Mouse (Mus musculus) heart, embryonic 13.5 days (tissue): Measurements from ENCODE around the gene Il6. TPM values are rescaled to one million over a fixed set of nuclear protein-coding genes. Genes with fewer than 3 reads are reported as not detected.
"Not testable (repeated sequence)": the region's sequence is repeated elsewhere in the genome, so short reads cannot be mapped to it uniquely, and the experiment has no call there.

Source experiments
- ATAC-seq: fragments of 200-750 bp; cut with Nextera tagmentation; 2 replicates; pipeline ENCODE4 v1.8.0; 2017; ENCODE audit warnings: moderate TSS enrichment; ENCODE audit not compliant: insufficient number of reproducible peaks, low FRiP score, low TSS enrichment; ENCODE audit errors: extremely low read depth
- H3K27ac ChIP-seq: fragments of 300-500 bp; sonication (generic); replicated peaks from 2 replicates; pipeline ENCODE4 v1.5.1; 2015; ENCODE audit warnings: moderate library complexity, mild to moderate bottlenecking, inconsistent platforms
- H3K27me3 ChIP-seq: fragments of 300-500 bp; sonication (generic); replicated peaks from 2 replicates; pipeline ENCODE4 v1.6.1; 2015; ENCODE audit warnings: mild to moderate bottlenecking, inconsistent platforms
- H3K36me3 ChIP-seq: fragments of 300-500 bp; sonication (generic); 2 replicates; pipeline ENCODE4 v1.6.1; 2015; ENCODE audit warnings: mild to moderate bottlenecking, inconsistent platforms
- H3K4me1 ChIP-seq: fragments of 300-500 bp; sonication (generic); 2 replicates; pipeline ENCODE4 v1.6.1; 2015; ENCODE audit warnings: inconsistent platforms
- H3K4me2 ChIP-seq: fragments of 300-500 bp; sonication (generic); 2 replicates; pipeline ENCODE4 v1.6.1; 2015; ENCODE audit warnings: inconsistent platforms, mild to moderate bottlenecking, moderate library complexity
- H3K4me3 ChIP-seq: fragments of 300-500 bp; sonication (generic); 2 replicates; pipeline ENCODE4 v1.5.1; 2015; ENCODE audit warnings: moderate library complexity, mild to moderate bottlenecking, inconsistent platforms
- H3K9ac ChIP-seq: fragments of 300-500 bp; sonication (generic); 2 replicates; pipeline ENCODE4 v1.6.1; 2015; ENCODE audit warnings: inconsistent platforms, mild to moderate bottlenecking, moderate library complexity
- H3K9me3 ChIP-seq: fragments of 300-500 bp; sonication (generic); 2 replicates; pipeline ENCODE4 v1.6.1; 2016; ENCODE audit warnings: inconsistent platforms
- WGBS: fragments of 180-500 bp; shearing (Covaris S2); methylation state at CpG from one replicate; pipeline ENCODE4 v1.1.7; 2015; ENCODE audit warnings: mixed read lengths; 5-methylcytosine and 5-hydroxymethylcytosine counted together
- polyA plus RNA-seq: library from polyadenylated mRNA; unstranded; fragments of >200 nt; fragmentation: Nextera tagmentation; extraction: Ambion mirVana; gene quantifications from 2 replicates; pipeline ENCODE4 v1.2.1, GENCODE M21; 2015

The Il6 gene
- 0.17 and 0.37 TPM in 2 replicates for polyA plus RNA-seq

DNA sequence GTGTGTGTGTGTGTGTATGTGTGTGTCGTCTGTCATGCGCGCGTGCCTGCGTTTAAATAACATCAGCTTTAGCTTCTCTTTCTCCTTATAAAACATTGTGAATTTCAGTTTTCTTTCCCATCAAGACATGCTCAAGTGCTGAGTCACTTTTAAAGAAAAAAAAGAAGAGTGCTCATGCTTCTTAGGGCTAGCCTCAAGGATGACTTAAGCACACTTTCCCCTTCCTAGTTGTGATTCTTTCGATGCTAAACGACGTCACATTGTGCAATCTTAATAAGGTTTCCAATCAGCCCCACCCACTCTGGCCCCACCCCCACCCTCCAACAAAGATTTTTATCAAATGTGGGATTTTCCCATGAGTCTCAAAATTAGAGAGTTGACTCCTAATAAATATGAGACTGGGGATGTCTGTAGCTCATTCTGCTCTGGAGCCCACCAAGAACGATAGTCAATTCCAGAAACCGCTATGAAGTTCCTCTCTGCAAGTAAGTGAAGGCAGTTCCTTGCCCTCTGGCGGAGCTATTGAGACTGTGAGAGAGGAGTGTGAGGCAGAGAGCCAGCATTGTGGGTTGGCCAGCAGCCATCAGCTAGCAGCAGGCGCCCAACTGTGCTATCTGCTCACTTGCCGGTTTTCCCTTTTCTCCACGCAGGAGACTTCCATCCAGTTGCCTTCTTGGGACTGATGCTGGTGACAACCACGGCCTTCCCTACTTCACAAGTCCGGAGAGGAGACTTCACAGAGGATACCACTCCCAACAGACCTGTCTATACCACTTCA, at the start of gene Il6:
Gene Il6, plus strand, starts transcription at position 389 of the 778 bp plus-strand sequence.
- 42% methylated on average over 16 of the region's 16 CpGs for WGBS
- H3K9ac ChIP-seq: no peak within 1 kb of the TSS
- no peaks in the 10 kb centered on the region for H3K9me3 ChIP-seq
- H3K4me2 ChIP-seq: peak within 1 kb of the TSS; percentile 44
- no peak within 1 kb of the TSS for H3K27ac ChIP-seq
- H3K36me3 ChIP-seq: no peaks in the 10 kb centered on the region
- 0 out of 2 replicates have a peak, but pooled peaks cover 3% of the 10 kb centered on the region for H3K27me3 ChIP-seq
- no peak for ATAC-seq
- peaks cover 18% of the 10 kb centered on the region for H3K4me1 ChIP-seq
- no peak within 1 kb of the TSS; the same call in 1 of the 2 replicates for H3K4me3 ChIP-seq

DNA sequence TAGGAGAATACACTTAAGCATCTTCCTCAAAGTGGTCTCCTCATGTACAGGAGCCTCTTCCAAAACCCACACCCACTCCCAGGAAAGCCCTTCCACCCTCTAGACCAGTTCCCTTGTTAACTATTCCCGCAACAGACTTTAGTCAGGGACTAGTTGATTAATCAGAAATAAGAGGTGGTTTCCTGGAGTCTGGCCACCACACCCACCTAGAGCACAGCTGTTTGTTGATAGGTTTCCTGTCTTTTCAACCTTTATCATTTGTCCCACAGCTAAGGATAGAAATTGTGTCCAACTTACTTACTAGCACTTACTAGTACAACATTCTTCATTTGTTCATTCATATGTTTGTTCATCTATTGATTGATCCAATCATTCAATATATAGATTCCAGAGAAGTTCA, 49.4 kb upstream of the Il6 start:
- Histone ChIP-seq H3K27me3 (no peaks in the 10 kb centered on the region), H3K9me3 (no peaks in the 10 kb centered on the region), H3K4me3 (no peak overlapping the region), H3K36me3 (no peaks in the 10 kb centered on the region), H3K4me1 (no peaks in the 10 kb centered on the region), H3K27ac (no peak overlapping the region), H3K4me2 (no peak overlapping the region), H3K9ac (no peak overlapping the region)
- ATAC-seq: no peak
- 59% methylated on average over 1 of the region's 1 CpGs for WGBS

DNA sequence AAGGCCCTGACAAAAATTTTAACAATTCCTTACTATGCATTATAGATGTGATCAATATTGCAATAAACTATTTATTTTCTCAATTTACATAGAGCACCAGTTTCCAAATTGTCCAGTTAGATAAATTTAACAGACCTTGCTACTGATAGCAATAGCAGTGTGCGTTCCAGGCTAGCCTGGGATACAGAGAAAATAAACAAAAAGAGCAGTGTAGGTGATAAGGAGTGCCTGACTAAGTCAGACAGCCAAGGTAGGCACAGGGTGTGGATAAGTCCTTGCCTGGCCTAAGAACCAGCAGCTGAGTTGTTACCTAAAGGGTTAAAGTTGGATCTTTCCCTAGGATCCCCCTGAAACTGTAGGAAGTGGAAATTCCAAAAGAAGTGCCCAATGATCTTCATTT, 42.7 kb upstream of the Il6 start:
- Histone ChIP-seq H3K27ac (no peak overlapping the region), H3K9ac (no peak overlapping the region), H3K9me3 (no peaks in the 10 kb centered on the region), H3K4me2 (no peak overlapping the region), H3K4me1 (peaks cover 5% of the 10 kb centered on the region), H3K36me3 (no peaks in the 10 kb centered on the region), H3K27me3 (no peaks in the 10 kb centered on the region), H3K4me3 (no peak overlapping the region)
- no peak for ATAC-seq
- 34% methylated on average over 1 of the region's 1 CpGs for WGBS

DNA sequence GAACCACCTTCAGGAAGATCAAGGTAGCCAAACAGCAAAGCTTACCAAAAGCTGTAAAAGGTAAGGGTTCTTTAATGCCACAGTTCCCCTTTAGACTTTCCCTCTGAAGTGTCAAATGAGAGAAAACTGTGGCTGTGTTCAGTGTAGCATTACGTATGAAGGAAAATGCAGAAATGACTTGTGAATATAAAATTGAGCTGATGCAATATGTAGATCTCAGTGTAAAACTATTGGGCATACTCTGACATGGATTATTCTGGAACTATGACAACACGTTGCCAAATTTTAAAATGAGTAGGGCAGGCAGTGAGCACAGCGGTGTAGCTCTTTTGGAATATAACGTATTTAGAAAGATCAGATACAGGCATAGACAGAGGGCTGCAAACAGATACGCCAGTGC, 40.1 kb upstream of the Il6 start:
- no peak overlapping the region for H3K4me2 ChIP-seq
- H3K4me1 ChIP-seq: peaks cover 5% of the 10 kb centered on the region
- no peak overlapping the region for H3K4me3 ChIP-seq
- H3K27ac ChIP-seq: no peak overlapping the region
- no peak for ATAC-seq
- no peaks in the 10 kb centered on the region for H3K9me3 ChIP-seq
- H3K36me3 ChIP-seq: no peaks in the 10 kb centered on the region
- WGBS: 77% methylated on average over 5 of the region's 5 CpGs
- no peaks in the 10 kb centered on the region; the same call in 1 of the 2 replicates for H3K27me3 ChIP-seq
- no peak overlapping the region for H3K9ac ChIP-seq

DNA sequence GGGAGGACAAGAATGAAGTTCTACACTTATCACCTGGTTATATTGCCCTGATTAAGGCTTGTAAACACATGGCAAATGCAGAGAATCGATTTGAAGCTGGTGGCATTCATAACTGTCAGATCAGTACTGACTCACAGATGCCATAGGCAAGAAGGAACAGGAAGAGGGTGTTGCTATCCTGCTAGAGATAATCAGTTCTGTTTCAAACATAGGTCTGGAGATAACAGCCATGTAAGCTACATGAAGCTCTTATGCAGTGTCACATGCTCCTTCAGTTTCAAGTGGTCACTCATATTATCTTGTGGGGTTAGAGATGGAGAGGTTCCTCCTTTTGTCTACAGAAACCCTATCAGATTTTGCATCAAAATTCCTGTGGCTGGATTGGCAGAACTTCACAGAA, 39.4 kb upstream of the Il6 start:
- Histone ChIP-seq H3K4me1 (peaks cover 5% of the 10 kb centered on the region), H3K27me3 (no peaks in the 10 kb centered on the region; the same call in 1 of the 2 replicates), H3K36me3 (no peaks in the 10 kb centered on the region), H3K4me2 (no peak overlapping the region), H3K9me3 (no peaks in the 10 kb centered on the region), H3K9ac (no peak overlapping the region), H3K27ac (no peak overlapping the region), H3K4me3 (no peak overlapping the region)
- no peak for ATAC-seq
- WGBS: 20% methylated on average over 1 of the region's 1 CpGs

DNA sequence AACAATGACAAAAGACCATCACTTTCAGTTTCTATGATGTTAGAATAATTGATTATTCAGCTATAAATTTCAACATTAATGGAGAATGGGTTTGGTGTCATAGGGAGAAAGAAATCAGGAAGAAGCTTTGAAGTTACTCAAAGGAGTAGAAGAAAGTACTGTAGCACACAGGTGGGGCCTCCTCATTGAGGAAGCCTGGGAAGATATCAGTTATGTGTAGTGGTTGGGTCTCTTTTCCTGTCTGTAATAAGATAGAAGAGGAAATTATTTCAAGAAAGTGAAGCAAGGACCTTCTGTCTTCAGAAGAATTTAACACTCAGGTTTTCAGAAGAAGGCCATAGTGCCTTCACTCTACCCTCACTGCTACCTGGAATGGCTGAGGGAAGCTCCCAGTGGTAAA, 38.8 kb upstream of the Il6 start:
- H3K4me3 ChIP-seq: no peak overlapping the region
- no peak overlapping the region for H3K27ac ChIP-seq
- no peaks in the 10 kb centered on the region for H3K36me3 ChIP-seq
- H3K4me2 ChIP-seq: no peak overlapping the region
- peaks cover 5% of the 10 kb centered on the region for H3K4me1 ChIP-seq
- H3K9ac ChIP-seq: no peak overlapping the region
- H3K27me3 ChIP-seq: no peaks in the 10 kb centered on the region; the same call in 1 of the 2 replicates
- H3K9me3 ChIP-seq: no peaks in the 10 kb centered on the region
- no peak for ATAC-seq

DNA sequence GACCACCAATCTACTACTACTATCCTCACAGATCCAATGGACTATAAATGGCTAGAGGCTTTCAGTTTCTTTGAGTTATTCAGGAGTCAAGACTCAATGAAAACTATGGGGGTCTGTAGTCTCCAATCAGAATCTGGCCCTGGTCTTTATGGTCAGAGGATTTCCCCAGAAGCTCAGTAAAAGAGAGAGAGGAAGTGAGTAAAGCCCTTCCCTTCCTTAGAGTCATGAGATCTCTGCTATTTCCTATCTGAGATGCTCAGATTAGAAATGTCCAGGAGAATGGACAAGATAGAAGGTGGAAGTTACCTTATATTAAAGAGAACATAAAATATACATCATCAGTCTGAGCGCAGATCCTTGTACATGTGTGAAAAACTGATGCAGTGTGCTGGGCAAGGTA, 19.3 kb upstream of the Il6 start:
- WGBS: 92% methylated on average over 1 of the region's 1 CpGs
- no peaks in the 10 kb centered on the region for H3K9me3 ChIP-seq
- H3K4me3 ChIP-seq: no peak overlapping the region
- H3K4me2 ChIP-seq: no peak overlapping the region
- no peak overlapping the region for H3K27ac ChIP-seq
- no peak for ATAC-seq
- no peaks in the 10 kb centered on the region for H3K27me3 ChIP-seq
- peaks cover 3% of the 10 kb centered on the region; the same call in 1 of the 2 replicates for H3K4me1 ChIP-seq
- H3K9ac ChIP-seq: no peak overlapping the region
- no peaks in the 10 kb centered on the region for H3K36me3 ChIP-seq

DNA sequence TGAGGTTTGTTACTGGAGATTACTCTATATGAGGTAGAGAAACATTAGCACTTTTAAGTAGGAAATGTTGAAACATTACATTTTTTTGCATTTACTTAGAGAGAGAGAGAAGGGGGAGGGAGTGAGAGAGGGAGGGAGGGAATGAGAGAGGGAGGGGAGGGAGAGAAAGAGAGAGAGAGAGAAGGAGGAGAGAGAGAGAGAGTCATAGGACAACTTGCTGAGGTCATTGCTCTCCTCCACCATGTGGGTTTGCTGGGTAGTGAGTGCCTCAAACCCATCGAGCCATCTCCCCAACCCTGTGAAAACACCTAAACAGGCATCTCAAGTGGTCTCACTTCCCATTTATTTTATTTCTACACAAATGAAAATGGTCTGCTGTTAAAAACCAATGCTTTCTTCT, 18.6 kb upstream of the Il6 start:
- H3K4me3 ChIP-seq: no peak overlapping the region
- H3K9ac ChIP-seq: no peak overlapping the region
- no peak overlapping the region for H3K27ac ChIP-seq
- no peak overlapping the region for H3K4me2 ChIP-seq
- 71% methylated on average over 1 of the region's 1 CpGs for WGBS
- no peaks in the 10 kb centered on the region for H3K9me3 ChIP-seq
- peaks cover 3% of the 10 kb centered on the region; the same call in 1 of the 2 replicates for H3K4me1 ChIP-seq
- no peaks in the 10 kb centered on the region for H3K36me3 ChIP-seq
- ATAC-seq: no peak
- H3K27me3 ChIP-seq: no peaks in the 10 kb centered on the region

DNA sequence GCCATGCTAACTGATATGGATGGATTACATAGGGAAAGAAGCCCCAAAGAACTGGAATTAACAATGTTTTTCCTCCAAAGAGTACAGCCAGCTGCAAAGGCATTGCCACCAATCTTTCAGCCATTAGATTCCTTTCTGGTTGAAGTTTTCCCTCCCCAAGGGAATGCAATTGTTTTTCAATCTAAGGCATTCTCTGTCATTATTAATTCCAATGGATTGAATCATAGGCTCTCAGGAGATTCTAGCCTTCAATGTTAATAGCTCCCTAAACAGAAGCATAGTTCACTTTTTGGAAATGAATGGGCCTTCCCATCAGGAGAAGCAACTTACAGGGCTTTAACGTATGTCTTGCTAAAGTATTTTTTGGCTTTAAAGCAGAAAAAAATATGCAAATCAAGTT, 15.6 kb upstream of the Il6 start:
- Histone ChIP-seq H3K9me3 (no peaks in the 10 kb centered on the region), H3K27me3 (no peaks in the 10 kb centered on the region), H3K9ac (no peak overlapping the region), H3K27ac (no peak overlapping the region), H3K4me3 (no peak overlapping the region), H3K4me1 (peaks cover 3% of the 10 kb centered on the region), H3K4me2 (no peak overlapping the region), H3K36me3 (no peaks in the 10 kb centered on the region)
- 82% methylated on average over 1 of the region's 1 CpGs for WGBS
- ATAC-seq: no peak

DNA sequence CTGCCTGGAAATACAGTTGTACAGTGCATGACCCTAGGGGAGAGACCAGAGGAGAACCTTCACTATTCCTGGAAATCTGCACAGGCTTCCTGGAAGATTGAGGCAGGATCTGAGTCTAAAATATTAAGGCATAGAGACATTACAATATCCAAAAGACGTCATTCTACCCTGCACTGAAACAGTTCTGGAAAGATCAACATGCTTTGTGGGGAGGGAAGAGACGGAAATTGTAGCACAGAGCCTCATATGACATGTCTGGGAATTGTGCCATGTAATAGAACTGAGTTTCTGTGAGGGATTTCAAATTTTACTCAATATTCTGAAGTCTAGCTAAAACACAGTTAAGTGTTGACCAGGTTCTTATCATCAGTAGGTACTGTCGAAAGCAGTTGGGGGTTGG, 12.0 kb upstream of the Il6 start:
- Histone ChIP-seq H3K9me3 (no peaks in the 10 kb centered on the region), H3K27ac (no peak overlapping the region), H3K4me2 (no peak overlapping the region), H3K9ac (no peak overlapping the region), H3K27me3 (no peaks in the 10 kb centered on the region), H3K4me1 (no peaks in the 10 kb centered on the region; the same call in 1 of the 2 replicates), H3K4me3 (no peak overlapping the region), H3K36me3 (no peaks in the 10 kb centered on the region)
- 48% methylated on average over 3 of the region's 3 CpGs for WGBS
- ATAC-seq: no peak

DNA sequence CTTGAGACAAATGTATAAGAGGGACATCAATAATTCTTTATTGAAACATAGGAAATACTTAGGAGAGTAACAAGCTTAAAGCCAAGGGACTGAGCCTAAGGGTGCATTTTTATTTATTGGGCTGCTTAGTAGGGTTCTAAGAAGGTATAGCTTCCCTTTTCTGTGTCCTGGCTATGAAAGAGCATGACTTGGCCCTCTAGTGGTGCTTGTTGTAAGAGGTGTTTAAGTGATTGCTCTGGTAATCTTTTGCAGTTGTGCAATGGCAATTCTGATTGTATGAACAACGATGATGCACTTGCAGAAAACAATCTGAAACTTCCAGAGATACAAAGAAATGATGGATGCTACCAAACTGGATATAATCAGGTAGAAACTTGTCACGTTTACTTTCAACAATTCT, 1.7 kb downstream of the Il6 start:
- no peak overlapping the region for H3K4me3 ChIP-seq
- WGBS: 58% methylated on average over 2 of the region's 2 CpGs
- H3K27me3 ChIP-seq: 0 out of 2 replicates have a peak, but pooled peaks cover 3% of the 10 kb centered on the region
- H3K36me3 ChIP-seq: no peaks in the 10 kb centered on the region
- H3K9me3 ChIP-seq: no peaks in the 10 kb centered on the region
- no peak overlapping the region for H3K4me2 ChIP-seq
- no peak overlapping the region for H3K27ac ChIP-seq
- no peak overlapping the region for H3K9ac ChIP-seq
- ATAC-seq: no peak
- peaks cover 10% of the 10 kb centered on the region for H3K4me1 ChIP-seq

DNA sequence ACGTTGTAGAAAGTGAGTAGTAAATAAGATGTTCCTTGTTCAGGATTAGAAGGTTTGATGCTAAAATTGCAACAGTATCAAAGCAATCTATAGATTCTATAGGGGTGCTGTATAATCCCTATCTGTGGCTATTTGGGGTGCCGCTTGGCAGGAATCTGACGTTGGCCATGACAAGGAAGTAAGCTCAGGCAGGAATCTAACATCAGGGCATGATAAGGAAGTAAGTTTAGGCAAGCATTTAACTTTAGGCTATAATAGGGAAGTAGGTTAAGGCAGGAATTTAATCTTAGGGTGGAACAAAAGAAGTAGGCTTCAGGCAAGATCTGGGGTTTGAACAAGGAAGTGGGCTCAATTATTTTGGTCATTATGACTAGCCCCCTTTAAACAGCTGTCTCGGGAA, 22.9 kb downstream of the Il6 start:
- not testable (repeated sequence) for H3K36me3 ChIP-seq, H3K9me3 ChIP-seq, H3K4me1 ChIP-seq, H3K27ac ChIP-seq, H3K4me3 ChIP-seq, H3K27me3 ChIP-seq, ATAC-seq, H3K9ac ChIP-seq, H3K4me2 ChIP-seq
- WGBS: 72% methylated on average over 4 of the region's 4 CpGs
